Mouse (Mus musculus) neural tube, embryonic 14.5 days (tissue): Measurements from ENCODE around the gene Bcl3. TPM values are rescaled to one million over a fixed set of nuclear protein-coding genes. Genes with fewer than 3 reads are reported as not detected.
"Not testable (repeated sequence)": the region's sequence is repeated elsewhere in the genome, so short reads cannot be mapped to it uniquely, and the experiment has no call there.

Experiments
- ATAC-seq: fragments of 200-750 bp; cut with Nextera tagmentation; 2 replicates; pipeline ENCODE4 v1.8.0; 2017; ENCODE audit warnings: low read depth, mild to moderate bottlenecking, moderate TSS enrichment, moderate library complexity
- H3K27ac ChIP-seq: fragments of 300-500 bp; sonication (generic); 2 replicates; pipeline ENCODE4 v1.5.1; 2014; ENCODE audit warnings: low read depth, mild to moderate bottlenecking, control low read depth, low read length, moderate library complexity, mixed read lengths
- H3K27me3 ChIP-seq: fragments of 300-500 bp; sonication (generic); 2 replicates; pipeline ENCODE4 v1.6.1; 2014; ENCODE audit warnings: low read length; ENCODE audit not compliant: control insufficient read depth, insufficient read depth
- H3K36me3 ChIP-seq: fragments of 300-500 bp; sonication (generic); 2 replicates; pipeline ENCODE4 v1.6.1; 2014; ENCODE audit warnings: low read length, mixed read lengths; ENCODE audit not compliant: control insufficient read depth, insufficient read depth
- H3K4me1 ChIP-seq: fragments of 300-500 bp; sonication (generic); 2 replicates; pipeline ENCODE4 v1.6.1; 2014; ENCODE audit warnings: low read length; ENCODE audit not compliant: control insufficient read depth, insufficient read depth
- H3K4me2 ChIP-seq: fragments of 300-500 bp; sonication (generic); 2 replicates; pipeline ENCODE4 v1.6.1; 2014; ENCODE audit warnings: mild to moderate bottlenecking, low read depth, low read length, control low read depth
- H3K4me3 ChIP-seq: fragments of 300-500 bp; sonication (generic); 2 replicates; pipeline ENCODE4 v1.5.1; 2014; ENCODE audit warnings: low read depth, low read length, control low read depth, mixed read lengths
- H3K9ac ChIP-seq: fragments of 300-500 bp; sonication (generic); replicated peaks from 2 replicates; pipeline ENCODE4 v1.6.1; 2014; ENCODE audit warnings: low read depth, mild to moderate bottlenecking, control low read depth, low read length, mixed read lengths
- H3K9me3 ChIP-seq: fragments of 300-500 bp; sonication (generic); 2 replicates; pipeline ENCODE4 v1.6.1; 2016; ENCODE audit warnings: low read length; ENCODE audit not compliant: control insufficient read depth
- WGBS: fragments of 180-500 bp; shearing (Covaris S2); extraction: QIAGEN DNeasy Blood & Tissue Kit; methylation state at CpG from one replicate; pipeline ENCODE4 v1.1.7; 2014; 5-methylcytosine and 5-hydroxymethylcytosine counted together
- polyA plus RNA-seq: library from polyadenylated mRNA; unstranded; fragments of >200 nt; fragmentation: Nextera tagmentation; extraction: Ambion mirVana; gene quantifications from 2 replicates; pipeline ENCODE4 v1.2.1, GENCODE M21; 2014

Gene Bcl3
- polyA plus RNA-seq, 1 experiment from 2014 or later = 0.24 TPM

DNA sequence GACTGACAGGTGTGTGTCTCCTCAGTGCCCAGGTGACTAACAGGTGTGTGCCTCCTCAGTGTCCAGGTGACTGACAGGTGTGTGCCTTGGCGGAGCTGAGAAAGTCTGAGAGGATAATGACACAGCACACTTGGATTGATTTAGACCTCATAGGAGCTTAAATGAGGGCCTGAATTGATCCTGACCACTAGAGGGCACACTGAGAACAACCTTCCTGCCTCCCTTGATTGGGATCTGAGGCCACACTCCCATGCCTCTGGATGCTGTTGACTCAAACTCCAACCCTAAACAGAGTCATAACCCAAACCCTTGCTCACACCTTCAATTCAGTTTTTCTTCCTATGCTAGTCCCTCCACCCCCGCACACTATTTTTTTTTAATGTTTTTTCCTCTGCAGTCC, 21.8 kb downstream of the Bcl3 start:
- WGBS = 34% methylated on average over 2 of the region's 2 CpGs
- no peak overlapping the region for H3K4me2 ChIP-seq
- no peaks in the 10 kb centered on the region for H3K4me1 ChIP-seq
- no peak for ATAC-seq
- H3K27ac ChIP-seq = no peak overlapping the region
- no peaks in the 10 kb centered on the region for H3K36me3 ChIP-seq
- peaks cover 6% of the 10 kb centered on the region for H3K27me3 ChIP-seq
- no peak overlapping the region for H3K4me3 ChIP-seq
- no peak overlapping the region for H3K9ac ChIP-seq
- H3K9me3 ChIP-seq = no peaks in the 10 kb centered on the region

DNA sequence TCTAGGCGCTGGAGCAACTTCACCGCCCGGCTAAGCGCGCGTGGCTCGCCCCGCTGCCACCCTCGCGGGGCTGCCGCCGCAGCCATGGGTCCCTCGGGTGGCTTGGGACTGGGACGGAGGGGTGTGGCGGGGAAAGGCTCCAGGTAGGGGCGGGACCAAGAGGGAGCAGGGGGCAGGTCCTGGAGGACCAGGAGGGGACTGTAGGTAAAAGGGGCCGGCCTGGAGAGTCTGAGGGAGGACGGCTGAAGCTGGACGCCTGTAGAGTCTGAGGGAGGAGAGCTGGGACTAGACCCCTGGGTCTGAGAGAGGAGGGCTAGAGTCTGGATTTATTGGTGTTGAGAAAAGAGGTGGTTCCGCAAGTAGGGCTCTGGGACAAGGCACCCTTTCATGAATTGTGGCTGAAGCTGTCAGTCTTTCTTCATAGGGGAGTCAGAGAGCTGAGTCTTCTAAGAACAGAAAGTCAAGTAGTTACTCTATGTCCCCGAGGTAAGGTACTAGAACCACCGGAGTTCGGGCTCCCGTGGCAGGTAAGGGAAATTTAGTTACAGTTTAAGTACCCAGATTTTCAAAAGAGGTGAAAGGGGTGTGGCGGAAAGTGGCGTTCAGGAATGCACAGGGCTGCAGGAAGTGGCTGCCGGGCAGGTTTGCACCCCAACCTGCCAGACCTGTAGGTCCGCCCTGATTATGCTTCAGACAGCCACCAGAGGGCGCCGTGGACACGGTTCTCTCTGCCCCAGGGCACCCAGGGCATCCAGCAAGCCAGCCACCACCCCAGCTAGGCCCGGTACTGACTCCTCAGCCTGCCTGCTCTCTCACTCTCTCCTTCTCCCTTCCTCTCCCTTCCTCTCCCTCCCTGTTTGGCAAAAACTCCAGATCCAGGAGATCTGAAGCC, 25.6 kb downstream of the Bcl3 start, which contains the start of gene Cblc:
Cblc (minus strand) TSS at position 113 of the 892 bp plus-strand sequence.
- no peak within 1 kb of the TSS for H3K27ac ChIP-seq
- no peak within 1 kb of the TSS for H3K9ac ChIP-seq
- no peaks in the 10 kb centered on the region for H3K9me3 ChIP-seq
- no peaks in the 10 kb centered on the region for H3K36me3 ChIP-seq
- WGBS = 3% methylated on average over 32 of the region's 32 CpGs
- no peak for ATAC-seq
- H3K27me3 ChIP-seq = peaks cover 6% of the 10 kb centered on the region
- H3K4me3 ChIP-seq = no peak within 1 kb of the TSS
- H3K4me2 ChIP-seq = no peak within 1 kb of the TSS
- H3K4me1 ChIP-seq = no peaks in the 10 kb centered on the region

DNA sequence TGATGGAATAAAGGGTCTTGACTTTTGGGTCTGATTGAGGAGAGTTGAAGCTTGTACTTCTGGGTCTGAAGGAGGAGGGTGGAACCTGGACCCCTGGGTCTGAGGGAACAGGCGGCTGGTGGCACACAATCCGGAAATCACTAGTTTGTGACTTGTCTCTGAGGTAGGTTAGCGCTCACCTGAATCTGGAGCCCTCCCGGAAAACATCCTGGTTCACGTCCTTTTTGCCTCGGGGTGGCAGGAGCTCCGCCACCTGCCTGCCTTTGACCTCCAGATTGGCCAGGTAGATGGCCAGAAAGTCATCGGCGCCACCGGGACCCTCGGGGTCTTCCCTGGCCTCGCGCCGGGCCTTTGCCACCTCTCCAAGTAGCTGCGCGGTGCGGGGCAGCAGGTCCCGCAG, 26.3 kb downstream of the Bcl3 start:
- H3K4me1 ChIP-seq = no peaks in the 10 kb centered on the region
- H3K27me3 ChIP-seq = peaks cover 6% of the 10 kb centered on the region
- no peak overlapping the region for H3K4me2 ChIP-seq
- no peak overlapping the region for H3K4me3 ChIP-seq
- no peak for ATAC-seq
- H3K9me3 ChIP-seq = no peaks in the 10 kb centered on the region
- no peak overlapping the region for H3K9ac ChIP-seq
- 10% methylated on average over 18 of the region's 18 CpGs for WGBS
- H3K27ac ChIP-seq = no peak overlapping the region
- H3K36me3 ChIP-seq = no peaks in the 10 kb centered on the region

DNA sequence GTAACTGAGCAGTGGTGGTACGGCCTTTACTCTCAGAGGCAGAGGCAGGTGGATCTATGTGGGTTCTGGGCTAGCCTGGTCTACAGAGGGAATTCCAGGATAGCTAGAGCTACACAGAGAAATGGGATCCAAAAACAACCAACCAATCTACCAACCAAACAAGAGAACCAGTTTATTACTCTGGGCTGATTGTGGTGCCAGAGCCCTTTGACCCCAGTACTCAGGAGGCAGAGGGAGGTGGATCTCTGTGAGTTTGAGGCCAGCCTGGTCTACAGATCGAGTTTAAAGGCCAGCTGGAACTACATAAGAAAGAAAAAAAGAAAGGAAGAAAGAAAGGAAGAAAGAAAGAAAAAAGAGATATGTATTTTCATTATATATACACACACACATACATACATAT, 27.3 kb downstream of the Bcl3 start:
- 54% methylated on average over 2 of the region's 2 CpGs for WGBS
- H3K9ac ChIP-seq = no peak overlapping the region
- no peaks in the 10 kb centered on the region for H3K36me3 ChIP-seq
- no peak for ATAC-seq
- H3K4me1 ChIP-seq = no peaks in the 10 kb centered on the region
- H3K9me3 ChIP-seq = no peaks in the 10 kb centered on the region
- H3K27me3 ChIP-seq = peaks cover 6% of the 10 kb centered on the region
- no peak overlapping the region for H3K4me2 ChIP-seq
- no peak overlapping the region for H3K27ac ChIP-seq
- H3K4me3 ChIP-seq = no peak overlapping the region

DNA sequence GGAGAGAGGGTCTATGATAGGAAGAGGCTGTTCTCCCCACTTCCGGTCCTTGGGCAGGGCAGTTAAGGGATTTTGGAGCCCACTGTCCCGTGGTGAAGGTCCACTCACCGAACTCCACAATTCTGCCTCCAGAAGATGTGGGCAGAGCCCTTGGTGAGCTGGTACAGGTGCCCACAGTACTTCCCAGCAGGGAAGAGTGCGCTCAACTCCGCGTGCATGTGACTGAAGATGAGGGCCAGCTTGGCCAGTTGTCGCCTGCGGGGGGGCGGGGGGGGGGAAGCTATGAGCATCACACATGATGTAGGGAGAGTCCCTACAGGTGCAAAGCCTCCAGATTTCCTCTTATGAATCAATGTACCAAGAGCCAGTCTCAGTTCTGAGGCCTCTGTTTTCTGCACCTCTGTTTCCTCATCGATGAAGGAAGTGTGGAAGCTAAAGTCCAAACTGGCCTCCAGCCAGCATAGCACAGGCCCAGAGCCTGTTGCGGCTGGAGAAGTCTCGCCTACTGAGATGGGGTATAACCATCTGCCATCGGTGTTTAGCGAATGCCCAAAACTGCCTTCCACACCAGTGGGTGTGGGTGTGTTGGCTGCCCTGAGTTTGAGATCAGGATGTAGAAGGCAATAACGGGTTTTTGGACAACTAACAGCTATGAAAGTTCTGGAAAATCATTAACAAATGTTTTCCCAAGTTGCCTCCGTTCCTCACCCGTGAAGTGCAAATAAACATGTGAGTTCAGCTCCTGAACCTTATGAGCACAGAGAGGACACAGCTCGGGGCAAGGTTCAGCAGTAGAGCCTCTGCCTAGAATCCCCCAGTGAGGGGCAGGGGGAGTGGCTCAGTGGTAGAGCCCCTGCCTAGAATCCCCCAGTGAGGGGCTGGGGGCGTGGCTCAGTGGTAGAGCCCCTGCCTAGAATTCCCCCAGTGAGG, 29.6 kb downstream of the Bcl3 start:
- no peak overlapping the region for H3K4me2 ChIP-seq
- WGBS = 89% methylated on average over 19 of the region's 19 CpGs

DNA sequence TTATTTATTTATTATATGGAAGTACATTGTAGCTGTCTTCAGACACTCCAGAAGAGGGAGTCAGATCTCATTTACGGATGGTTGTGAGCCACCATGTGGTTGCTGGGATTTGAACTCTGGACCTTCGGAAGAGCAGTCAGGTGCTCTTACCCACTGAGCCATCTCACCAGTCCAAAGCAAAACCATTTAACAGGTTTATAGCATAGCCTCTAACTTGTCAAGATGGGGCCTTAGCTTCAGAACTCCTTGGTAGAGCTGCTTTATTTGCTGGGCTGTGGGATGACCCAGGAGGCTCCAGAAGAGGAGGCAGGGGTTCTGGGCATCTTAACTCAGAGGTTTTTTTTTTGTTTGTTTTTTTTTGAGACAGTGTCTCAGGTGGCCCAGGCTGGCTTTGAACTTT, 31.1 kb downstream of the Bcl3 start:
- not testable (repeated sequence) for ATAC-seq, H3K4me3 ChIP-seq, H3K9ac ChIP-seq, H3K27ac ChIP-seq, H3K4me2 ChIP-seq, H3K4me1 ChIP-seq, H3K27me3 ChIP-seq, H3K9me3 ChIP-seq, H3K36me3 ChIP-seq
- 94% methylated on average over 2 of the region's 2 CpGs for WGBS

More for the DNA sequence above, 29.6 kb downstream of the Bcl3 start:
- H3K9me3 ChIP-seq = no peaks in the 10 kb centered on the region
- H3K4me3 ChIP-seq = no peak overlapping the region
- no peaks in the 10 kb centered on the region for H3K36me3 ChIP-seq
- no peaks in the 10 kb centered on the region for H3K4me1 ChIP-seq
- no peak overlapping the region for H3K27ac ChIP-seq
- ATAC-seq = no peak
- H3K27me3 ChIP-seq = peaks cover 6% of the 10 kb centered on the region
- H3K9ac ChIP-seq = no peak overlapping the region

DNA sequence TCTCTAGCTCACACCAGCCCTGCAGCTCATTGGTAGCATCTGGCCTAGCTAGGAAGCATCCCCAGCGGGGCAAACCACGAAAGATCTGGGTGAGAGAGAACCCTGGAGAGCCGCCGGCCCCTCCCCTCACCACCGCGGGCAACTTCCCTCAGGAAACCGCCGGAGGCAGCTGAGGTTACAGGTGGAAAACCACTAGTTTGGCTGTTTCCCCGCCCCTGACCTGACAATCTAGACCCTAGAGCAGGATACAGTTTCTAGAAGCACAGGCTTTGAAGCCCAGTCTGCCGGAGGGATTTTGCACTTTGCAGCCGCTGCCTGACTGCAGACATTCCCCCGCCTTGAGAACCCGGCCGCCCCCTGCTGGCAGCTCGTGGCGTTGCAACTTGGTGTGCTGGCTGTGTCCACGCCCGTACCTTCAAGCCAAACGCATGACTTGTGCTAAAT, 32.6 kb downstream of the Bcl3 start:
- Histone ChIP-seq H3K4me2 (peak overlapping the region; percentile 38), H3K4me1 (no peaks in the 10 kb centered on the region), H3K27ac (no peak overlapping the region), H3K4me3 (peak overlapping the region; percentile 20; the same call in 1 of the 2 replicates), H3K9me3 (no peaks in the 10 kb centered on the region), H3K27me3 (no peaks in the 10 kb centered on the region), H3K36me3 (no peaks in the 10 kb centered on the region), H3K9ac (peak overlapping the region; percentile 1; the same call in 1 of the 2 replicates)
- ATAC-seq = peak; percentile 76
- WGBS = 3% methylated on average over 19 of the region's 19 CpGs

- H3K27me3 ChIP-seq = no peaks in the 10 kb centered on the region
- H3K36me3 ChIP-seq = no peaks in the 10 kb centered on the region
- H3K4me2 ChIP-seq = no peak overlapping the region
- no peaks in the 10 kb centered on the region for H3K4me1 ChIP-seq
- H3K4me3 ChIP-seq = no peak overlapping the region
- no peak for ATAC-seq
- H3K27ac ChIP-seq = no peak overlapping the region
- no peak overlapping the region for H3K9ac ChIP-seq
- H3K9me3 ChIP-seq = no peaks in the 10 kb centered on the region
- WGBS = 45% methylated on average over 12 of the region's 12 CpGs
Observed at GRCm38 (mm10) chr7:19785874-19786458, 36.6 kb downstream of the Bcl3 start.
